Mouse (Mus musculus): ENCODE measurements at regions not wholly inside any gene's neighbourhood (a gene's known extent, or its start where the extent isn't known, plus 50 kb on each side); places are given as distances from the start of the nearest gene placed in this dataset.

DNA sequence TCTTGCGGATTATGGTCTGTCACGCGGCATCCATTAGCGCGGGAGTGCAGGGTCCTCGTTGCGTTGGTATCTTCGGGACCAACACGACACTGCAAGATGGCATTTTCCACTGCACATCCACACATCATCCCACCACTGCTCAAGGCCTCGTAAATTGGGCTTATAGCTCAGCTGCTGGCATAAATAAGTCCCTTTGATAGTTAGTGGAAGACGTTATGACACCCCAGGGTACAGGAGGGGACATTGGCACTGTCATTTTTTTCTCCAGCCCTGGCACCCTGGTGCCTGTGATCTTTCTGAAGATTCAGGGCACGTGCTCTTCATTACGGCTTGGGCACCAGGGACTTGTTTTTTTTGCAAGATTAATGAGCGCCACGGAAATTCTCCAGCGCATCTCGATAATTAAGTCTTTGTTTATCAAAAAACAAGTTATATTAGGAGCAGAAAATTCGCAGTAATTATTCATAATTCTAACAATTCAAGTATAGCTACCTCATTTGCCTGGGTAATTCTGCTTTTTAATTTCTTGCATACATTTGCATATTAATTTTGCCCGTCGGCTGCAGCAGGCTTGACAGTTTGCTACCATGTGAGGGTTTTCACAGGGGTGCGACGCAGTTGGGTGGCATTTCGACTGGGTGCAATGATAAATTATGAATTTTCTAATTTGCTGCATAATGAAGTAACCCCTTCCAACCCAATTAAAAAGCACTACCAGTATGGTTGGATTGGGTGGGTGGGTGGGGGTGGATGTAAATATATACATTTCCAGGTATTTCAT, 119.1 kb downstream of the Vrk1 start:
- Histone ChIP-seq H3K27me3 (replicated peaks; ENCODE audit: low read depth, poor library complexity, severe bottlenecking) (no peaks in the 10 kb centered on the region), H3K36me3 (replicated peaks) (no peaks in the 10 kb centered on the region), H3K9me3 (peaks cover 7% of the 10 kb centered on the region; the same call in 1 of the 2 replicates), H3K4me3 (no peak overlapping the region), H3K27ac (replicated peaks) (no peak overlapping the region), H3K4me1 (no peaks in the 10 kb centered on the region)
- no peak for DNase-seq (ENCODE audit: low spot score)
- WGBS = 95% methylated on average over 23 of the region's 23 CpGs

DNA sequence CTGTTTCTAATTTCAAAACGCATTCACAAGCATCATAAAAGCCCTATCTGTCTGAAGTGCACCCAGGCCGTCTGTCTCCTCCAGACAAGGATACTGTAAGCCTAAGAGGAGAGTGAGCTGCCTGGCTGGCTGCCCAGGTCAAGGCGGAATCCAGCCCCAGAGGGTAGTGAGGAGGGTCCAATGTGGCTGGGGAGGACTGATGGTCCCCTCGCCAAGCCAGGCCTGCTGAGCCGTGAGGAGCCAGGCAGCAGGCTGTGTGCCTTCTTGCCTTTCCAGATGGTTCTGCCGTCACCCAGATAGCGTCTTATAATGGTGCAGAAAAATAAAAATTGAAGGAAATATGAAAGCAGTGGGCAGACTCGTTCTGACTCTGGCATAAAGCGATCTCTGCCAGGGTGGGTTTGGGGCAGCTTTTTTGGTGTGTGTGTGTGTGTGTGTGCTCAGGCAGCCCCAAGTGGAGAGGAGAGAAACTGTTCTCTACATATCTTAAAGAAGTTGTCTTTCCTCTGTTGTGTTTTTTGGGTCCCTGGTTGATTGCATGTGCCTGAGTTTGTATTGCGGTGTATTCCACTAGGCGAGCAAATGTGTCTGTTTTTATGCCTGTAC, 120.1 kb downstream of the Vrk1 start:
- WGBS = 86% methylated on average over 11 of the region's 11 CpGs
- Histone ChIP-seq H3K27me3 (replicated peaks; ENCODE audit: low read depth, poor library complexity, severe bottlenecking) (no peaks in the 10 kb centered on the region), H3K4me1 (no peaks in the 10 kb centered on the region), H3K9me3 (peaks cover 7% of the 10 kb centered on the region; the same call in 1 of the 2 replicates), H3K27ac (replicated peaks) (no peak overlapping the region), H3K36me3 (replicated peaks) (no peaks in the 10 kb centered on the region), H3K4me3 (no peak overlapping the region)
- DNase-seq (ENCODE audit: low spot score) = no peak

DNA sequence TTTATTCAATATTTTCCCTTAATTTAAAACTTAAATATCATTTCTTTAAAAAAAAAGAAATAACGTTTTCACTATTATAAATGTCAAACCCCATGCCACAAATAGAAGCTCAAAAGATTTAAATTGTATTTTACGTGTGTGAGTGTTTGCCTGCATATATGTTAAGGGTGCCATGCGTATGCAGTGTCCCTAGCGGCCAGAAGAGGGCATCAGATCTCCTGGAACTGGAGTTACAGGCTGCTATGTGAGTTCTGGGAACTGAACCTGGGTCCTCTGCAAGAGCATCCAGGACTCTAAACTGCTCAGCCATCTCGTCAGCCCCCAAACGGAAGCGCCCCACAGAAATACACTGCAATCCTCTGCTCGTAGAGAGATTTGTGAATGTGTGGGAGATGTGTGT, 122.7 kb downstream of the Vrk1 start:
- H3K27me3 ChIP-seq (replicated peaks; ENCODE audit: low read depth, poor library complexity, severe bottlenecking) = no peaks in the 10 kb centered on the region
- no peaks in the 10 kb centered on the region for H3K36me3 ChIP-seq (replicated peaks)
- no peak overlapping the region for H3K27ac ChIP-seq (replicated peaks)
- 94% methylated on average over 8 of the region's 8 CpGs for WGBS
- no peaks in the 10 kb centered on the region for H3K4me1 ChIP-seq
- no peak for DNase-seq (ENCODE audit: low spot score)
- peaks cover 7% of the 10 kb centered on the region; the same call in 1 of the 2 replicates for H3K9me3 ChIP-seq
- H3K4me3 ChIP-seq = no peak overlapping the region

DNA sequence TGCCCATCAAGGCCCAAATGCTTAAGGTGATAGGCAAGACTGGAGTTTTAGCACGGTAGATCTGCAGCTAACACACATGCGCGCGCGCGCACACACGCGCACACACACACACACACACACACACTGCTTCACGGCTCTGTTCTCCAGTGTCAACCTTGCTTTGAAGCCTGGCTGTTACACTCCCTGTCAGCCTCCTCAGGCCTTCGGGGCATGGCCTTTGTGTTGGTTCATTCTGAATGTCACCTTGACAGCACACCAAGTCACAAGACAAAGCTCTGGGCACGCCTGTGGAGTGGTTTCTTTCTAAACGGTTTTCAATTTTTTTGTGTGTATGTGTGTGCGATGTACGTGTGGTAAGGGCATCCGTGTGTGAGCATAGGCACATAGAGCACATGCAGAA, 128.4 kb downstream of the Vrk1 start:
- DNase-seq (ENCODE audit: low spot score) = peak; percentile 17
- Histone ChIP-seq H3K4me3 (no peak overlapping the region), H3K9me3 (no peaks in the 10 kb centered on the region), H3K27ac (replicated peaks) (no peak overlapping the region), H3K36me3 (replicated peaks) (no peaks in the 10 kb centered on the region), H3K27me3 (replicated peaks; ENCODE audit: low read depth, poor library complexity, severe bottlenecking) (no peaks in the 10 kb centered on the region), H3K4me1 (peaks cover 6% of the 10 kb centered on the region)
- WGBS = 90% methylated on average over 15 of the region's 15 CpGs

DNA sequence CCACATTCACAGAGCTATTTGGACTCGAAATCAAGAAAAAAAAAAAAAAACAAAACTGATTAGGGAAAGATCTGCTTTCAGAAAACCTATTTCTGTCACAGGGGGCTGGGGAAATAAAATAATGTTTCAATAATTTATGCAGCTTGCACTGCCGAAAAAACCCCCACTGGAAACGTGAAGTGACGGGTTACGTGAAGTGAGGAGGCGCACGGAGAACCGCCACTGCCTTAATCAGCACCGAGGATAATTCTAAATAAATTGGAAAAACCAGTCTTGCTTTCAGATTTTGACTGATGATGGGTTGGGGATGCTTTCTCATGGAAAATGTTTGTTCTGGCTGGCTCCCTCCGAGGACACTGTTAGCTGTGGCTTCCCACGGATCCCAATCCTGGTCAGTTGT, 129.5 kb downstream of the Vrk1 start:
- 87% methylated on average over 11 of the region's 11 CpGs for WGBS
- no peak overlapping the region for H3K27ac ChIP-seq (replicated peaks)
- H3K27me3 ChIP-seq (replicated peaks; ENCODE audit: low read depth, poor library complexity, severe bottlenecking) = no peaks in the 10 kb centered on the region
- no peaks in the 10 kb centered on the region for H3K9me3 ChIP-seq
- no peak for DNase-seq (ENCODE audit: low spot score)
- peaks cover 6% of the 10 kb centered on the region for H3K4me1 ChIP-seq
- H3K4me3 ChIP-seq = no peak overlapping the region
- no peaks in the 10 kb centered on the region for H3K36me3 ChIP-seq (replicated peaks)

DNA sequence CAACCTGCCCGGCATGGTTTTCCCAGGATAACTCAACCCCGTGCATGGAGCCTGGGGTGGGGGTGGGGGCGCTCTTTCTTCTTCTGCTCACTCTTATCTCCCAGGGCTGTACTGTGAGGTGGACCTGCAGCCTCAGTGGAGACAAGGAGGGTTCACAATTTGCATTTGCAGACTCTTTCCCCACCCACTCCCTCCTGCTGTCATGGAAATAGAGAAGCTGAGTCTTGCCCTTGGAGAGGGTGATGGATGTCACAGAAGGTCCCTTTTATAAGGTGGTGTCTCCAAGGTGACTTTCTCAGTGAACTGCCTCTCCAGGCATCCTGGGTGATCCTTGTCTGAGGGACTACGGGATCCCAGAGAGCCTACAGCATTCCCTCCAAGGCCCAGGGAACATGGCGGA, 129.9 kb downstream of the Vrk1 start:
- no peaks in the 10 kb centered on the region for H3K9me3 ChIP-seq
- peaks cover 6% of the 10 kb centered on the region for H3K4me1 ChIP-seq
- H3K4me3 ChIP-seq = no peak overlapping the region
- 70% methylated on average over 5 of the region's 5 CpGs for WGBS
- no peak for DNase-seq (ENCODE audit: low spot score)
- no peaks in the 10 kb centered on the region for H3K36me3 ChIP-seq (replicated peaks)
- no peak overlapping the region for H3K27ac ChIP-seq (replicated peaks)
- H3K27me3 ChIP-seq (replicated peaks; ENCODE audit: low read depth, poor library complexity, severe bottlenecking) = no peaks in the 10 kb centered on the region

DNA sequence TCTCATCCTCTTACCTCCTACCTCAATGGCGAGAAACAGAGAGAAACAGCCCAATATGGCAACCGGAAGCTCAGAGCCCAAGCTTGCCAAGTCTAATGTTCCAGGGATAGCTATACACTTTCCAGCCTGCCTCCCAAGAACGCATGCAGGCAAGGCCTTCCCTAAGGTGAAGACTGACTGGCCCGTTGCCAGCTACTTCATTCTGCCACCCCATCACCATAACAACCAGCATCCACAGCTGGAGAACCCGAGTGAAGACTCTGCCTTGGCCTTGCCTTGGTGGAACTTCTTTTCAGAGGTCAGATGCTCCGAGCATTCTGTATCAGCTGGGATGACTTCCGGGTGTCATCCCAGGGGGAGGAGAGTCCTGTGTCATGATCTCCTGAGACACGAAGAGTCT, 130.6 kb downstream of the Vrk1 start:
- no peak overlapping the region for H3K4me3 ChIP-seq
- no peaks in the 10 kb centered on the region for H3K36me3 ChIP-seq (replicated peaks)
- H3K27me3 ChIP-seq (replicated peaks; ENCODE audit: low read depth, poor library complexity, severe bottlenecking) = no peaks in the 10 kb centered on the region
- no peak for DNase-seq (ENCODE audit: low spot score)
- no peak overlapping the region for H3K27ac ChIP-seq (replicated peaks)
- no peaks in the 10 kb centered on the region for H3K9me3 ChIP-seq
- H3K4me1 ChIP-seq = peaks cover 6% of the 10 kb centered on the region
- WGBS = 85% methylated on average over 8 of the region's 8 CpGs

DNA sequence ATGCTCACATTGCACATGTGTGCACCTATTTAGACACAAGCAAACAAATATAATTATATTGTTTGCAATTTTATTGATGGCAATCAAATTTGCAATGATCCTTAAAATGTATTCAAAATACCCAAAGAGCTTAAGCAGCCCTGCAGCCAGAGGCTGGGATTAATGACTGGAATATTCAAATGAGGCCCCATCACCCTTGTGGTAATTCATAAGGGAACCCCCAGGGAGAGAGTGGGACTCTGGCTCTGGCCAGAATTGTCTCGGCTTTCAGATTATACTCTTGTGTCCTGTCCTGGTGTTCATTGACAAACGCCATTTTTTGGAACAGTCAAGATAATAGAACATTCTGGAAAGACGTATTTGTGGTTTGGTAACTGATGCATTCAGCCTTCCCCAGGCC, 133.5 kb downstream of the Vrk1 start:
- H3K27me3 ChIP-seq (replicated peaks; ENCODE audit: low read depth, poor library complexity, severe bottlenecking) = no peaks in the 10 kb centered on the region
- no peak overlapping the region for H3K4me3 ChIP-seq
- no peaks in the 10 kb centered on the region for H3K9me3 ChIP-seq
- H3K4me1 ChIP-seq = peaks cover 6% of the 10 kb centered on the region
- no peaks in the 10 kb centered on the region for H3K36me3 ChIP-seq (replicated peaks)
- H3K27ac ChIP-seq (replicated peaks) = no peak overlapping the region
- WGBS = 85% methylated on average over 3 of the region's 3 CpGs
- DNase-seq (ENCODE audit: low spot score) = no peak

DNA sequence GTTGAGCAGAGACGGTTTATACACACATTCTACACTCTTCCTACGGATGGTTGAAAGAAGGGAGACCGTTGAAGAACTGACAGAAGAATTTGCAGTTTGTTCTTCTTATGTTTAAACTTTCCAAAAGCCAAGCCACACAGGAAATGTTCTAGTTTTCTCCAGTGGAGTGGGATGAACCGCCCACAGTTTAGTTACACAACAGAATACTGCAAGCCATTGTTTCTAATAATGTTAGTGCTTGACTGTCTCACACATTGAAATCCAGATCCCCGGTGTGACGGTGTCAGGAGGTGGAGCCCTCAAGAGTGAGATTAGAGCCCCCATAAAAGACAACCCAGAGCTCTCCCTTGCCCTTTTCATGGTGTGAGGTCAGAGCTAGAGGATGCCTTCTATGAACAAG, 146.8 kb downstream of the Vrk1 start:
- Histone ChIP-seq H3K9me3 (no peaks in the 10 kb centered on the region), H3K4me1 (no peaks in the 10 kb centered on the region), H3K27ac (replicated peaks) (no peak overlapping the region), H3K4me3 (no peak overlapping the region), H3K27me3 (replicated peaks; ENCODE audit: low read depth, poor library complexity, severe bottlenecking) (no peaks in the 10 kb centered on the region), H3K36me3 (replicated peaks) (no peaks in the 10 kb centered on the region)
- 83% methylated on average over 6 of the region's 6 CpGs for WGBS
- no peak for DNase-seq (ENCODE audit: low spot score)

DNA sequence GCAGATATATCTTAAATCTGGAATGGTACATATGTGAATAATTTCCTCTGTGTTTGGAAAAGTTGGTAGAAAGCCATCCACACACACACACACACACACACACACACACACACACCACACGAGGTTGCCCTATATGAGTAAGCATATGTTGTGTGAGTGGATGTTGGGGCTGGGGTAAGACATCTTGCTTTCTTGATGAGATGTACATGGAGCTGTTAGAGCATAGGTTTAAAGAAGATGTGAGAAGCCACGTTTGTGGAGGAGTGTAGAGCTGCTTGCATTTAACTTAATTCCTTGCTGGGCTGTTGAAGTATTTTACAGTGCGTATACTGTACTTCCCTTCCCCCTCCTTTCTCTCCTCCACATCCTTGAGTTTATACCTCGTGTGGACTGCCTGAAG, 147.8 kb downstream of the Vrk1 start:
- 67% methylated on average over 4 of the region's 4 CpGs for WGBS
- Histone ChIP-seq H3K27me3 (replicated peaks; ENCODE audit: low read depth, poor library complexity, severe bottlenecking) (no peaks in the 10 kb centered on the region), H3K36me3 (replicated peaks) (no peaks in the 10 kb centered on the region), H3K9me3 (no peaks in the 10 kb centered on the region), H3K4me3 (no peak overlapping the region), H3K4me1 (no peaks in the 10 kb centered on the region), H3K27ac (replicated peaks) (no peak overlapping the region)
- DNase-seq (ENCODE audit: low spot score) = no peak

DNA sequence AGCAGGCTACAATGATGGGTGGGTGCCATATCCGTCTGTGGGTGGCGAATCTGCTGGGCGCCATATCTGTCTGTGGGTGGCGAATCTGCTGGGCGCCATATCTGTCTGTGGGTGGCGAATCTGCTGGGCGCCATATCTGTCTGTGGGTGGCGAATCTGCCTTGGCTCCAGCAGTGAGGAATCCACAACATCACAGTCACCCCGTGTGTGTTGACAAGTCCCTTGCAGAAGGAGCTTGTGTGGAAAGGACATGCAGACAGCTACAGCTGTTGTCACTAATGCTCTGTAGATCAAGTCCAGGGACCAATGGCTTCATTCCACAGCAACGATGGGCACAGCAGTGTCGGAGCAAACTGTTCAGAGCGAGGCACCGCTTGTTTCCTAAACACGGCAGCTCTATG, 148.6 kb downstream of the Vrk1 start:
- no peaks in the 10 kb centered on the region for H3K4me1 ChIP-seq
- H3K27ac ChIP-seq (replicated peaks) = no peak overlapping the region
- no peak overlapping the region for H3K4me3 ChIP-seq
- H3K9me3 ChIP-seq = no peaks in the 10 kb centered on the region
- WGBS = 95% methylated on average over 14 of the region's 14 CpGs
- DNase-seq (ENCODE audit: low spot score) = no peak
- no peaks in the 10 kb centered on the region for H3K27me3 ChIP-seq (replicated peaks; ENCODE audit: low read depth, poor library complexity, severe bottlenecking)
- H3K36me3 ChIP-seq (replicated peaks) = no peaks in the 10 kb centered on the region

DNA sequence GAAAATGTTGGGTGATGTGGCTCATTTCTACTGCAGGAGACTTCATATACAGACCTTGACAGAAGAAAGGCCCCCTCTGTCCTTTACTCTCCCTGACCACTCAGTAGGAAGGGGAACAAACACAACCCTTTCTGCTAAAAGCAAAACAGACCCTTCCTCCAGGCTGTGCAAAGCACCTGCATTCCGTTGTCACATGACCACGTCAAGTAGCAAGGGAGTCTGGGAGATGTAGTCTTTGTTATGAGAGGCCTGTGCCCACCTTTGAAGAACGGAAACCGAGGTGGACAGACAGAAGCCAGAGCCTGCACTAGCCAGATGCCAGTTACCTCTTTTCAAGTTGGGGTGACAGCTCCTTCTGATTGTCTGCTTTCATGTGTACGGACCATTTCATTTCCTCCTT, 161.3 kb downstream of the Vrk1 start:
- 56% methylated on average over 5 of the region's 5 CpGs for WGBS

DNA sequence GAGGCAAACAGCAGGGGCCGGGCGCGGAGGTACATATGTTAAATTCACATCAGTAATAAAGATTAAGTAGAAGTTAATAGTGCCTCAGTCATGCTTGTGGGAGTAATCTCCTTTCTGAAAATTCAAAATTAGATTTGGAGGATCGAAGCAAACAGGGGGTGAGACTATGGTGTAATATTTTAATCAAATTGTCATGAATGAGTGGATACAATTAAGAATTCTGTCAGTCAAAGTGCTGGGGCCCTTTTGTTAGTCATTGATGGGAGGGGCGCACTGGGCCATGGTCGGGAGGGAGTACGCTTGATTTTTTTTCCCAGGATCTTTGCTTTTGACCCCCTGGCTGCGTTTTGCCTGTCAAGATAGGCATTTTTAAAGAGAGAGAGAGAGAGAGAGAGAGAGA, 163.2 kb downstream of the Vrk1 start:
- H3K4me1 ChIP-seq = peaks cover 37% of the 10 kb centered on the region
- DNase-seq (ENCODE audit: low spot score) = no peak
- H3K4me3 ChIP-seq = peak overlapping the region; percentile 59; the same call in 1 of the 2 replicates
- H3K36me3 ChIP-seq (replicated peaks) = no peaks in the 10 kb centered on the region
- H3K27me3 ChIP-seq (replicated peaks; ENCODE audit: low read depth, poor library complexity, severe bottlenecking) = peaks cover 69% of the 10 kb centered on the region
- no peaks in the 10 kb centered on the region for H3K9me3 ChIP-seq
- no peak overlapping the region for H3K27ac ChIP-seq (replicated peaks)
- 40% methylated on average over 8 of the region's 8 CpGs for whole genome bisulfite sequencing

More for the DNA sequence above, 161.3 kb downstream of the Vrk1 start:
- Histone ChIP-seq H3K27me3 (replicated peaks; ENCODE audit: low read depth, poor library complexity, severe bottlenecking) (peaks cover 52% of the 10 kb centered on the region), H3K4me1 (peaks cover 29% of the 10 kb centered on the region), H3K4me3 (no peak overlapping the region), H3K27ac (replicated peaks) (no peak overlapping the region), H3K9me3 (no peaks in the 10 kb centered on the region), H3K36me3 (replicated peaks) (no peaks in the 10 kb centered on the region)
- no peak for DNase-seq (ENCODE audit: low spot score)

Data from embryonic facial prominence, embryonic 10.5 days (tissue).